Mouse (Mus musculus) heart, adult 2 months (tissue): ENCODE measurements around the gene Rps19.

Experiments
- CTCF ChIP-seq: fragments of 200-600 bp; IDR thresholded peaks from 2 replicates; pipeline ENCODE4 v1.8.1; 2022; ENCODE audit warnings: antibody characterized with exemption, mild to moderate bottlenecking, moderate library complexity
- EP300 ChIP-seq: fragments of 200-500 bp; IDR thresholded peaks from 2 replicates; pipeline ENCODE4 v1.6.1; 2011; ENCODE audit warnings: low read depth, low read length, control low read depth; ENCODE audit not compliant: insufficient read depth
- POLR2A ChIP-seq: fragments of 200-500 bp; IDR thresholded peaks from 2 replicates; pipeline ENCODE4 v1.6.1; 2011; ENCODE audit warnings: mild to moderate bottlenecking, low read depth, low read length, control low read depth; ENCODE audit not compliant: insufficient read depth

GRCm38 (mm10) chr7:24879620-24880019 lies 4.6 kb upstream of the Rps19 start:
- TF ChIP-seq CTCF (no peak), EP300 (no peak), POLR2A (no peak)
